Mouse (Mus musculus) hindbrain, embryonic 13.5 days (tissue): Measurements from ENCODE around the gene Hopx. TPM values are rescaled to one million over a fixed set of nuclear protein-coding genes. Genes with fewer than 3 reads are reported as not detected.

Experiments
- ATAC-seq: fragments of 200-750 bp; cut with Nextera tagmentation; 2 replicates; pipeline ENCODE4 v1.8.0; 2017; ENCODE audit warnings: moderate TSS enrichment; ENCODE audit not compliant: low FRiP score
- H3K27ac ChIP-seq: fragments of 300-500 bp; sonication (generic); 2 replicates; pipeline ENCODE4 v1.5.1; 2015; ENCODE audit warnings: inconsistent platforms, mild to moderate bottlenecking, moderate library complexity
- H3K27me3 ChIP-seq: fragments of 300-500 bp; sonication (generic); 2 replicates; pipeline ENCODE4 v1.6.1; 2015; ENCODE audit warnings: mild to moderate bottlenecking, inconsistent platforms
- H3K36me3 ChIP-seq: fragments of 300-500 bp; sonication (generic); 2 replicates; pipeline ENCODE4 v1.6.1; 2015; ENCODE audit warnings: mild to moderate bottlenecking, inconsistent platforms
- H3K4me1 ChIP-seq: fragments of 300-500 bp; sonication (generic); replicated peaks from 2 replicates; pipeline ENCODE4 v1.6.1; 2015; ENCODE audit warnings: inconsistent platforms
- H3K4me2 ChIP-seq: fragments of 300-500 bp; sonication (generic); 2 replicates; pipeline ENCODE4 v1.6.1; 2015; ENCODE audit warnings: inconsistent platforms, mild to moderate bottlenecking, moderate library complexity
- H3K4me3 ChIP-seq: fragments of 300-500 bp; sonication (generic); 2 replicates; pipeline ENCODE4 v1.5.1; 2015; ENCODE audit warnings: mild to moderate bottlenecking, inconsistent platforms
- H3K9ac ChIP-seq: fragments of 300-500 bp; sonication (generic); 2 replicates; pipeline ENCODE4 v1.6.1; 2015; ENCODE audit warnings: mild to moderate bottlenecking, inconsistent platforms
- H3K9me3 ChIP-seq: fragments of 300-500 bp; sonication (generic); 2 replicates; pipeline ENCODE4 v1.6.1; 2016; ENCODE audit warnings: inconsistent platforms
- WGBS: fragments of 180-500 bp; shearing (Covaris S2); methylation state at CpG from one replicate; pipeline ENCODE4 v1.1.7; 2015; 5-methylcytosine and 5-hydroxymethylcytosine counted together
- polyA plus RNA-seq: library from polyadenylated mRNA; unstranded; fragments of >200 nt; fragmentation: Nextera tagmentation; extraction: Ambion mirVana; gene quantifications from 2 replicates; pipeline ENCODE4 v1.2.1, GENCODE M21; 2015

Gene Hopx
- polyA plus RNA-seq = 4.4 and 6.4 TPM in 2 replicates

DNA sequence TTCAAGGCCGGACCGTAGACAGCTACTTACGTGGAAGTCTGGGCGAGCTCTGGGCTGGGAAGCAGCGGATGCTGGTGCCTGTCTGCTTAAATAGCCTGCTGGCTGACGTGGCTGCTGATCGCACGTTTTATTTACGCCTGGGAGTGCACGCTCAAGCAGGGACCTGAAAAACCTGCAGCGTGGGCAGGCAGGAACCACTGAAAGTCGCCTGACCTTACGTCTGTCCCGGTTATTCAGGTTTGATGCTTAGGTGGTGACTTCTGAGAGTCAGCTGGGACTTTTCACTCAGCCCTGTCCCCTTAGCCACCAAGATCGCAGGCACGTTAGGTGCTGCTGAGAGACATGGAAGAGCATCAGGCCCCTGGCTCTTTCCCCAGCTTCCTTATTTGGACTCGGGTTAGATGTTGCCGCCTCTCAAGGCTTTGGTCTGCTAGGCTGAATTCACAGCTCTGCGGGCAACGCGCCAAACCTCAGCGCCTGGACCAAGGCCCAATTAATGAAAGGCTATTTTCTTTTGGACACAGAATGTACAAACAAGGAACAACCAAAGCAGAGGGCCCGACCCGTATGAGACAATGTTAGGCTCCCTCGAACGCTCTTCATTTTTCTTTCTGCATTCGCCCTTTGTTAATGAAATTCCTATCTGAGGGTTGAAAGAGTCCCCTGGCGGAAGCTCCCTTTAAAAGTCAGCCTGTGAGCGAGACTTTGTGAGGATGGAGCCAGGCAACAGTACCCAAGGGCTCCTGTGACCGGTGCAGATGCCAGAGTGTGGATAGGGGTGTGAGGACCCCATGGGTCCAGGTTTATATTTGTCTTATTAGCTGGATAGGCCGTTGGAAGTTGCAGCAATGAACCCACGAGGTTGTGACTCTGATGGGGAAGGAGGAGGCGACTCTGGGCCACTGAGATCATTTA, at the start of gene Hopx:
Hopx (minus strand) TSS at position 305 of the 915 bp plus-strand sequence.
- 0 out of 2 replicates have a peak, but pooled peaks cover 3% of the 10 kb centered on the region for H3K27me3 ChIP-seq
- WGBS = 37% methylated on average over 33 of the region's 33 CpGs
- peak; percentile 64 for ATAC-seq
- peak within 1 kb of the TSS; percentile 32 for H3K4me2 ChIP-seq
- peak within 1 kb of the TSS; percentile 71 for H3K27ac ChIP-seq
- H3K36me3 ChIP-seq = no peaks in the 10 kb centered on the region
- H3K9ac ChIP-seq = peak within 1 kb of the TSS; percentile 39
- H3K4me1 ChIP-seq = peaks cover 24% of the 10 kb centered on the region
- no peaks in the 10 kb centered on the region for H3K9me3 ChIP-seq
- H3K4me3 ChIP-seq = peak within 1 kb of the TSS; percentile 7; the same call in 1 of the 2 replicates

- Histone ChIP-seq H3K4me3 (no peak overlapping the region), H3K36me3 (no peaks in the 10 kb centered on the region), H3K27me3 (no peaks in the 10 kb centered on the region), H3K9ac (no peak overlapping the region), H3K4me2 (no peak overlapping the region), H3K9me3 (no peaks in the 10 kb centered on the region), H3K27ac (no peak overlapping the region), H3K4me1 (no peaks in the 10 kb centered on the region)
- ATAC-seq = no peak
- 84% methylated on average over 7 of the region's 7 CpGs for WGBS
Observed at GRCm38 (mm10) chr5:77163597-77163996, 48.7 kb upstream of the Hopx start.

DNA sequence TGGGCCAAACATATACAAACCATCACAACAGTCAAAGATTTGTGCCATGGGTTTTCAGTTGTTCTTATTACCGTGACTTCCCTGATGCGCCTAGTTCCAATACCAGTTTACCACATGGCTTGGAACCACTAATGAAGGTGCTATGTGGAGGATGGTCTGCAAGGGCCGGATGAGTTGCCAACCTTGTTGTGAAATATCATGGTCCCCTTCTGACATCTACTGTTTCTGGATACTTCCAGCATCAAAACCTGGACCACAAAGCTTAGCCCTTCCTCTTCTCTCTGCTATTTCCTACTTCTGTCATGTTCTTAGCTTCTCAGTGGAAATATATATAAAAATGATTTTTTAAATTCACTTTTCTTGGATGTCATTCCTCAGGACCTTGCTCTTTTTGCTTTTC, 47.6 kb upstream of the Hopx start:
- Histone ChIP-seq H3K9ac (no peak overlapping the region), H3K27me3 (no peaks in the 10 kb centered on the region), H3K4me3 (no peak overlapping the region), H3K36me3 (no peaks in the 10 kb centered on the region), H3K9me3 (no peaks in the 10 kb centered on the region), H3K4me2 (no peak overlapping the region), H3K27ac (no peak overlapping the region), H3K4me1 (peaks cover 3% of the 10 kb centered on the region; the same call in 1 of the 2 replicates)
- no peak for ATAC-seq
- 89% methylated on average over 3 of the region's 3 CpGs for WGBS

DNA sequence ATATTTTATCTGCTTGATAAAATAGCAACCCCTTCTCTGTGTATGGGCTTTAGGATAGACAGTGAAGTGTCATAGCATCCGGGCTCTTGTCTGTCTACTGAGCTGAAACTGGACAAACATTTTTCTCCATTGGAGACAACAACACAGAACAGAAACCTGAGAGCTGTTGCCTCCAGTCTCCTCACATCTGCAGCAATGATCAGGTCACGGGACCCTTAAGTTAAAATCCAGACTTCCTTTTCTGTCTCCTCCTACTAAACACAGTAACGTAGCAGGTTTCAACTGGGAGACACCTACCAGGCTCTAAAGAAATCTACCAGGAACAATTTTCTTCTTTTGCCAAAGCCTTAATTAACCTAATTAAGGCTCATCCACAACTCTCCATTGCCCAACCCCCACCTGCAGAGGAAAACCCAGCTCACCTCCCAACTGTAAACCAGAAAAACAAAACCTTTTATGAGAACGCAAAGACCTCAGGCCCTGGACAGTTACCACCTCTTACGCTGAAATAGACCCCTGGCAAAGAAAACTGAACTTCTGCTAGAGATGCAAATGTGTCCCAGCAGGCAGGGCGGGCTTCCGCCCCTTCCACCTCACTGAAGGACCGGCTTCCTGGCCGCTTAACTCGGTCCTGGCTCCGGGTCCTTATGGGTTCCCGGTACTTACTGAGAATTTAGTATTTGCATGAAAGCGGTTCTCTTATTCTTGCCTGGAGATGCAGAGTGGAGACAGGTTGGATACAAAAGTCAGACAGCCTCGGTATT, 43.0 kb upstream of the Hopx start:
- no peak overlapping the region for H3K9ac ChIP-seq
- no peak for ATAC-seq
- no peak overlapping the region for H3K27ac ChIP-seq

DNA sequence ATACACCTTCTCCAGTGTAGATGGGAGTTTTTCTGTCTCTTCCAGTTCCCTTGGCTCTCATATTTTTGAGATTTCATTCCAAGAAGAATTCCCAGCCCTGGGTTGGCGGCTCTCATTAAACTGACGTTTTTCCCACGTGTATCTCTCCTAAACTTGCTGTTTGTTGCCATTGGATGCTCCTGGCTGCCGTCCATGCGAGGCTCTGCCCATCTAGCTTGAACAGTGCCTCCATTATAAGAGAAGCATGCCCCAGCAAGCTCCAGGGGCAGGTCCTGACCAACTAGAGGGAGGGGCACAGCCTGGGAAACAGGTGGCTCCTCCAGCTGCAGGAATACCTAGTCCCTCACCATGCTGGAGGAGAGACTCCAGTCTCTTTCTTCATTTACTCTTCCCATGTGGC, 42.0 kb upstream of the Hopx start:
- no peak for ATAC-seq
- H3K4me1 ChIP-seq = peaks cover 8% of the 10 kb centered on the region
- H3K27ac ChIP-seq = no peak overlapping the region
- no peaks in the 10 kb centered on the region for H3K9me3 ChIP-seq
- H3K27me3 ChIP-seq = no peaks in the 10 kb centered on the region
- H3K36me3 ChIP-seq = no peaks in the 10 kb centered on the region
- WGBS = 66% methylated on average over 5 of the region's 5 CpGs
- no peak overlapping the region for H3K4me3 ChIP-seq
- H3K4me2 ChIP-seq = no peak overlapping the region
- no peak overlapping the region for H3K9ac ChIP-seq

More for the DNA sequence above, 43.0 kb upstream of the Hopx start:
- H3K4me3 ChIP-seq = no peak overlapping the region
- no peak overlapping the region for H3K4me2 ChIP-seq
- H3K27me3 ChIP-seq = no peaks in the 10 kb centered on the region
- 44% methylated on average over 14 of the region's 14 CpGs for WGBS
- H3K4me1 ChIP-seq = peaks cover 8% of the 10 kb centered on the region
- no peaks in the 10 kb centered on the region for H3K9me3 ChIP-seq
- H3K36me3 ChIP-seq = no peaks in the 10 kb centered on the region

DNA sequence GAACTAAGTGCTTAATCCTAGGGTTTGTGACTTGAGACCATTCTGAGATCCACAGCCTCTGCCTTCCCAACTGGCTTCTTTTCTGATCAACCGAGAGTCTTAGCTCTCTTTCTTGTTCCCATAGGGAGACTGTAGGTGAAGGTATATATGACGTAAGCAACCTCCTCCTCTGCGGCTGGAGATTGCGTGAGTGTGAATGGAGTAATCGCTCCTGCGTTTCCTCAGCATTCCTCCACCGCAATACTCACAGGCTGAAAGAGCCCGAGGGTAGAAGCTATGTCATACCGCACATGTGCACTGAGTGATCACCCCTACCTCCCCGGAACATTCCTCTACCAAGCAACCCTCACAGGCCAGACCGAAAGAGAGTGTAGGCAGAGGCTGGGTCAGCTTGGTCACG, 40.6 kb upstream of the Hopx start:
- H3K4me3 ChIP-seq = no peak overlapping the region
- 94% methylated on average over 12 of the region's 12 CpGs for WGBS
- H3K36me3 ChIP-seq = no peaks in the 10 kb centered on the region
- ATAC-seq = no peak
- no peak overlapping the region for H3K4me2 ChIP-seq
- H3K27me3 ChIP-seq = no peaks in the 10 kb centered on the region
- peaks cover 8% of the 10 kb centered on the region for H3K4me1 ChIP-seq
- no peaks in the 10 kb centered on the region for H3K9me3 ChIP-seq
- no peak overlapping the region for H3K27ac ChIP-seq
- H3K9ac ChIP-seq = no peak overlapping the region

DNA sequence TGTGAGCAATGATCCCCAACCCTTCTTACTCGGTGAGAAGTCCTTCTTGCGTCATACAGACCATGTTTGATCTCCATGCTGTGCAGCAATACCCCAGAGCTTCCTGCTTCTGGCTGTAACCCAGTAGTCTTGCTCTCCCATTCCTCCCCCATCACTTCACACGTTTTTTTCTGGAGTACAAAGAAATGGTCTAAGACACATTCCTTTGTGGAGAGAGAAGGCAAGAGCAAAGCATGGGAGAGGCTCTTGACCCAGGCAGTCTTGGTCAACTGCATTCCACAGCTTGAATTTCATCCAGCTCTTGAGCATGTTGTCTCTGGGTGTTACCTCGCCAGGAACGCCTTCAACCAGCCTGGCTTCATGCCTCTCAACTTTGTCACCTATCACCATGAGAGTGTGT, 39.9 kb upstream of the Hopx start:
- Histone ChIP-seq H3K4me1 (peaks cover 8% of the 10 kb centered on the region), H3K27me3 (no peaks in the 10 kb centered on the region), H3K4me2 (no peak overlapping the region), H3K27ac (no peak overlapping the region), H3K36me3 (no peaks in the 10 kb centered on the region), H3K9me3 (no peaks in the 10 kb centered on the region), H3K4me3 (no peak overlapping the region), H3K9ac (no peak overlapping the region)
- WGBS = 84% methylated on average over 5 of the region's 5 CpGs
- ATAC-seq = no peak

GRCm38 (mm10) chr5:77151738-77152137, 36.8 kb upstream of the Hopx start:
- H3K9ac ChIP-seq = no peak overlapping the region
- 90% methylated on average over 3 of the region's 3 CpGs for WGBS
- no peak overlapping the region for H3K27ac ChIP-seq
- no peaks in the 10 kb centered on the region for H3K27me3 ChIP-seq
- H3K9me3 ChIP-seq = no peaks in the 10 kb centered on the region
- H3K4me1 ChIP-seq = no peaks in the 10 kb centered on the region
- ATAC-seq = no peak
- H3K36me3 ChIP-seq = no peaks in the 10 kb centered on the region
- no peak overlapping the region for H3K4me2 ChIP-seq
- no peak overlapping the region for H3K4me3 ChIP-seq

DNA sequence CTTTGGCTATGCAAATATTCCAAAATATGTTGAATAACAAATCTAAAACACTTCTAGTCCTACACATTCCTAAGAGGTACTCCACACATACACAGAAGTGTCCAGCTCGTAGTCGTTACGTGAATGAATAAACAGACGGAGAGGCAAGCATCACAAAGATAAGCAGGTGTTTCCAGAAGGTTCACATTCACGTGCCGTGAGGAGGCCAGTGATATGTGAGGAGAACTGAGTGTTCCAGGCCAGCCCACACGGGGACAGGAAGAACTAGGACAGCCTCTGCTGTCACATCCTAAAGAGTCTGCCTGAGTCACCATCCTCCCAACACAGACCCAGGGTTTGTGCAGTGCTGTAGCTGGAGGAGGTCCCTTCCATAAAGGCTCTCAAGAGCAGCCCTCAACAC, 36.2 kb upstream of the Hopx start:
- Histone ChIP-seq H3K36me3 (no peaks in the 10 kb centered on the region), H3K9me3 (no peaks in the 10 kb centered on the region), H3K27ac (no peak overlapping the region), H3K4me3 (no peak overlapping the region), H3K4me1 (no peaks in the 10 kb centered on the region), H3K4me2 (no peak overlapping the region), H3K9ac (no peak overlapping the region), H3K27me3 (no peaks in the 10 kb centered on the region)
- WGBS = 90% methylated on average over 7 of the region's 7 CpGs
- ATAC-seq = no peak

GRCm38 (mm10) chr5:77148021-77148621, 33.2 kb upstream of the Hopx start:
- Histone ChIP-seq H3K9ac (no peak overlapping the region), H3K4me1 (no peaks in the 10 kb centered on the region), H3K4me2 (no peak overlapping the region), H3K36me3 (no peaks in the 10 kb centered on the region), H3K4me3 (no peak overlapping the region), H3K27me3 (no peaks in the 10 kb centered on the region), H3K27ac (no peak overlapping the region), H3K9me3 (no peaks in the 10 kb centered on the region)
- ATAC-seq = no peak
- 86% methylated on average over 6 of the region's 6 CpGs for WGBS

- Histone ChIP-seq H3K36me3 (no peaks in the 10 kb centered on the region), H3K9ac (no peak overlapping the region), H3K9me3 (no peaks in the 10 kb centered on the region), H3K4me1 (no peaks in the 10 kb centered on the region), H3K4me2 (no peak overlapping the region), H3K4me3 (no peak overlapping the region), H3K27ac (no peak overlapping the region), H3K27me3 (no peaks in the 10 kb centered on the region)
- no peak for ATAC-seq
- WGBS = 31% methylated on average over 4 of the region's 4 CpGs
Observed at GRCm38 (mm10) chr5:77146459-77147170, 31.7 kb upstream of the Hopx start.

DNA sequence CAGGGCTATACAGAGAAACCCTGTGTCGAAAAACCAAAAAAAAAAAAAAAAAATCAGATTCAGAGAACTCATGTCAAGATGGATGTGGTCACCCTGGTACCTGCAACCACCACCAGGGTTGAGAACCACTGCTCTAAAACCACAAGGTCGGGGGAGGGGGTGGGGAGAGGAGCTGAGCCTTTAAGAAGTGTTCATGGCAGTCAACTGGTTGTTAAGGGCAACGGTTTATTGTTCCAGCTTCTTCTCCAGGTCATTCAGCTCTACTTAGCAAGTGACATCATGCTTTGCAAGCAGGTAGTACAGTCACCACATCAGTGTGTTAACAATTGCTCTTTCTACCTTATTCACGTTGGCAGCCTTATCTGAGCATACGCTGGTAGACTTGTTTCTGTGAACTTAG, 29.7 kb upstream of the Hopx start:
- Histone ChIP-seq H3K27me3 (no peaks in the 10 kb centered on the region), H3K9ac (no peak overlapping the region), H3K9me3 (no peaks in the 10 kb centered on the region), H3K4me2 (no peak overlapping the region), H3K4me1 (peaks cover 7% of the 10 kb centered on the region; the same call in 1 of the 2 replicates), H3K36me3 (no peaks in the 10 kb centered on the region), H3K27ac (no peak overlapping the region), H3K4me3 (no peak overlapping the region)
- WGBS = 78% methylated on average over 5 of the region's 5 CpGs
- no peak for ATAC-seq
